Mouse (Mus musculus): ENCODE measurements around the gene Ptafr. TPM values are rescaled to one million over a fixed set of nuclear protein-coding genes. Genes with fewer than 3 reads are reported as not detected.

Gene Ptafr
- total and polyA plus RNA-seq, 3 experiments = 0.03 to 2.1 TPM; not detected in 1

DNA sequence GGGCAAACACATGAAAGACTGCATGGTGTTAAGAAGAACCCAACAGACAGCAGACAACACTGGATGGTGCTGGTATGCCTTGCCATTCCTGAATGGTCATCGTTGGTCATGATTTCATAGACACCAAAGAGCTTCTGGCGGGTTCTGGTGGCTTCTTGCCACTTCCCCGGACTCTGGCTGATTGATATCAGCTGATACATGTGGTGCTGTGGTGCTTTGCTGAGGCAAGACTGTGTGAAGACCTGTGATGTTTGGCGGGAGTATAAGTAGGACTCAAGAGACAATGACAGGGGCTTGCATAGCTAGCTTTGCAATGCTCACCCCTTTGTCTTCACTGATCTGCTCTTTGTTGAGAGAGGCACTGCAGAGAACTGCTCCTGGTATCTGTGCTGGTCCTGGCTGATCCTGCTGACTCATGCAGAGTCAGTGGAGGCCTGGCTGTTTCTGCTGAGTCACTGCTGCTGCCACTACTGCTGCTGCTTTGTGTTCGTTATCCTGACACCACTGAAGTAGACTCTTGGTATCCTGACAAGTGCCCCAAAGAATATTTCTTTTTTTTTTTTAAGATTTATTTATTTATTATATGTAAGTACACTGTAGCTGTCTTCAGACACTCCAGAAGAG is 60.3 kb downstream of the Ptafr start:
- no peaks in the 10 kb centered on the region for H3K36me3 ChIP-seq (replicated peaks)
- H3K4me3 ChIP-seq (ENCODE audit: low read depth, low read length) = no peak overlapping the region; the same call in 1 of the 2 replicates
- peak; percentile 81 for ATAC-seq (ENCODE audit: extremely low read depth, insufficient number of reproducible peaks, low FRiP score, poor library complexity, severe bottlenecking)
- TF ChIP-seq GATA2 (IDR thresholded peaks at IDR 0.05; ENCODE audit: borderline replicate concordance, low read depth, low read length) (no peak), POLR2AphosphoS5 (IDR thresholded peaks at IDR 0.05; ENCODE audit: insufficient replicate concordance, low read depth, low read length) (no peak), CTCF (IDR thresholded peaks at IDR 0.05; ENCODE audit: low read depth, low read length) (no peak), GATA1 (IDR thresholded peaks at IDR 0.05; ENCODE audit: borderline replicate concordance, low read length) (no peak), TAL1 (conservative IDR thresholded peaks at IDR 0.05; ENCODE audit: low read depth, low read length) (no peak)
- peaks cover 14% of the 10 kb centered on the region for H3K4me1 ChIP-seq (ENCODE audit: insufficient read depth, low read depth, low read length)
- H3K9me3 ChIP-seq (replicated peaks) = peaks cover 8% of the 10 kb centered on the region
- peak; percentile 69 for DNase-seq (ENCODE audit: low spot score)
- no peaks in the 10 kb centered on the region; the same call in none of the 2 replicates for H3K27me3 ChIP-seq (ENCODE audit: insufficient read depth, low read length)

DNA sequence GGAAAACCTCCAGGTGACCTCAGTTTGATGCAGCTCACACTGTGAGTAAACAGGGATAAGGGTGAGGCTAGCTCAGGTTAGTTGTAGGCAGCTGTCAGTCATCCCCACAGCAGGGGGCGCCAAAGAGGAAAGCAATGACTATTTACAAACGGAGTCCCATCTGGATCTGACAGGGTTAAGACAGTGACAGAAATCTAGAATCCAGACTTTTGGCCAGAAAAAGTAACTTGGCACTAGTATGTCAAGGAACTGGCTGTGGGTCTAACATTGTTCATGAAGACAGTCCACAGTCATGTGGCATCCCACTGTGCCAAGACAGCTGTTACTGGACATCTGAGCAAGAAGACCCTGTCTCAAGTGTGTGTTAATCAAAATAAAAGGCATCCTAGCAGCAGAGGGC is 65.0 kb downstream of the Ptafr start:
- H3K4me1 ChIP-seq (ENCODE audit: insufficient read depth, low read depth, low read length) = peaks cover 7% of the 10 kb centered on the region
- ATAC-seq (ENCODE audit: extremely low read depth, insufficient number of reproducible peaks, low FRiP score, poor library complexity, severe bottlenecking) (no peak), DNase-seq (ENCODE audit: low spot score) (no peak)
- H3K9me3 ChIP-seq (replicated peaks) = peaks cover 9% of the 10 kb centered on the region
- no peak for TF ChIP-seq CTCF (IDR thresholded peaks at IDR 0.05; ENCODE audit: low read depth, low read length)
- no peak for TF ChIP-seq GATA2 (IDR thresholded peaks at IDR 0.05; ENCODE audit: borderline replicate concordance, low read depth, low read length)
- TF ChIP-seq TAL1 (conservative IDR thresholded peaks at IDR 0.05; ENCODE audit: low read depth, low read length) = no peak
- H3K36me3 ChIP-seq (replicated peaks) = peaks cover 3% of the 10 kb centered on the region
- no peak overlapping the region for H3K4me3 ChIP-seq (ENCODE audit: low read depth, low read length)
- H3K27me3 ChIP-seq (ENCODE audit: insufficient read depth, low read length) = no peaks in the 10 kb centered on the region

Other genes starting within 250 kb of the Ptafr start
- gene Trnau1ap, start 234.5 kb upstream of the Ptafr start, total RNA-seq (2014; fragmentation: Nextera tagmentation) = 21.6 and 22.8 TPM in 2 replicates
- 40.2 and 49.0 TPM in 2 replicates for gene Trnau1ap, start 234.5 kb upstream of the Ptafr start, total RNA-seq (2017)
- gene Trnau1ap, start 234.5 kb upstream of the Ptafr start, polyA plus RNA-seq (2012) = 29.1 and 37.6 TPM in 2 replicates
- 24.2 and 26.8 TPM in 2 replicates for gene Rcc1, start 210.5 kb upstream of the Ptafr start, total RNA-seq (2014; fragmentation: Nextera tagmentation)
- gene Rcc1, start 210.5 kb upstream of the Ptafr start, total RNA-seq (2017) = 38.6 and 39.2 TPM in 2 replicates
- gene Rcc1, start 210.5 kb upstream of the Ptafr start, polyA plus RNA-seq (2012) = 70.0 and 86.0 TPM in 2 replicates
- gene Phactr4, start 141.6 kb upstream of the Ptafr start, total RNA-seq (2014; fragmentation: Nextera tagmentation) = 72.5 and 86.2 TPM in 2 replicates
- gene Phactr4, start 141.6 kb upstream of the Ptafr start, total RNA-seq (2017) = 5.5 and 7.7 TPM in 2 replicates
- 15.0 and 15.2 TPM in 2 replicates for gene Phactr4, start 141.6 kb upstream of the Ptafr start, polyA plus RNA-seq (2012)
- 20.5 and 21.2 TPM in 2 replicates for gene Med18, start 100.1 kb upstream of the Ptafr start, total RNA-seq (2014; fragmentation: Nextera tagmentation)
- 20.9 and 22.2 TPM in 2 replicates for gene Med18, start 100.1 kb upstream of the Ptafr start, total RNA-seq (2017)
- gene Med18, start 100.1 kb upstream of the Ptafr start, polyA plus RNA-seq (2012) = 7.8 and 8.1 TPM in 2 replicates
- gene Sesn2, start 53.6 kb upstream of the Ptafr start, total RNA-seq (2014; fragmentation: Nextera tagmentation) = 51.6 and 51.8 TPM in 2 replicates
- gene Sesn2, start 53.6 kb upstream of the Ptafr start, total RNA-seq (2017) = 7.5 and 8.4 TPM in 2 replicates
- 38.4 and 41.0 TPM in 2 replicates for gene Sesn2, start 53.6 kb upstream of the Ptafr start, polyA plus RNA-seq (2012)
- gene Atpif1, start 30.4 kb upstream of the Ptafr start, total RNA-seq (2014; fragmentation: Nextera tagmentation) = 797 and 914 TPM in 2 replicates
- 868 and 1,005 TPM in 2 replicates for gene Atpif1, start 30.4 kb upstream of the Ptafr start, total RNA-seq (2017)
- 155 and 240 TPM in 2 replicates for gene Atpif1, start 30.4 kb upstream of the Ptafr start, polyA plus RNA-seq (2012)
- 240 and 275 TPM in 2 replicates for gene Dnajc8, start 28.5 kb upstream of the Ptafr start, total RNA-seq (2014; fragmentation: Nextera tagmentation)
- 329 and 337 TPM in 2 replicates for gene Dnajc8, start 28.5 kb upstream of the Ptafr start, total RNA-seq (2017)
- gene Dnajc8, start 28.5 kb upstream of the Ptafr start, polyA plus RNA-seq (2012) = 164 and 213 TPM in 2 replicates
- gene Eya3, start 74.9 kb downstream of the Ptafr start, total RNA-seq (2014; fragmentation: Nextera tagmentation) = 82.6 and 101 TPM in 2 replicates
- 31.0 and 35.0 TPM in 2 replicates for gene Eya3, start 74.9 kb downstream of the Ptafr start, total RNA-seq (2017)
- 2.2 and 4.3 TPM in 2 replicates for gene Eya3, start 74.9 kb downstream of the Ptafr start, polyA plus RNA-seq (2012)
- gene Xkr8, start 168.5 kb downstream of the Ptafr start, total RNA-seq (2014; fragmentation: Nextera tagmentation) = 0.75 and 1.2 TPM in 2 replicates
- 1.6 and 5.1 TPM in 2 replicates for gene Xkr8, start 168.5 kb downstream of the Ptafr start, total RNA-seq (2017)
- gene Xkr8, start 168.5 kb downstream of the Ptafr start, polyA plus RNA-seq (2012) = 0.17 and 0.46 TPM in 2 replicates
- not detected in 2 replicates for gene Smpdl3b, start 193.2 kb downstream of the Ptafr start, total RNA-seq (2014; fragmentation: Nextera tagmentation)
- gene Smpdl3b, start 193.2 kb downstream of the Ptafr start, total RNA-seq (2017) = 0.23 and 0.33 TPM in 2 replicates
- gene Smpdl3b, start 193.2 kb downstream of the Ptafr start, polyA plus RNA-seq (2012) = 0.04 and 0.08 TPM in 2 replicates
- gene Rpa2, start 204.3 kb downstream of the Ptafr start, total RNA-seq (2014; fragmentation: Nextera tagmentation) = 48.8 and 56.5 TPM in 2 replicates
- gene Rpa2, start 204.3 kb downstream of the Ptafr start, total RNA-seq (2017) = 76.3 and 83.1 TPM in 2 replicates
- gene Rpa2, start 204.3 kb downstream of the Ptafr start, polyA plus RNA-seq (2012) = 109 and 132 TPM in 2 replicates
- gene Themis2, start 232.3 kb downstream of the Ptafr start, total RNA-seq (2014; fragmentation: Nextera tagmentation) = 0.38 TPM in 1 of 2 replicates, not detected in the other
- gene Themis2, start 232.3 kb downstream of the Ptafr start, total RNA-seq (2017) = 0.29 and 0.55 TPM in 2 replicates
- 0.16 and 0.32 TPM in 2 replicates for gene Themis2, start 232.3 kb downstream of the Ptafr start, polyA plus RNA-seq (2012)

All from G1E (cell line).